Comparison of ENCODE assay signal across 7 mouse cellular contexts in the genomic region with DNA sequence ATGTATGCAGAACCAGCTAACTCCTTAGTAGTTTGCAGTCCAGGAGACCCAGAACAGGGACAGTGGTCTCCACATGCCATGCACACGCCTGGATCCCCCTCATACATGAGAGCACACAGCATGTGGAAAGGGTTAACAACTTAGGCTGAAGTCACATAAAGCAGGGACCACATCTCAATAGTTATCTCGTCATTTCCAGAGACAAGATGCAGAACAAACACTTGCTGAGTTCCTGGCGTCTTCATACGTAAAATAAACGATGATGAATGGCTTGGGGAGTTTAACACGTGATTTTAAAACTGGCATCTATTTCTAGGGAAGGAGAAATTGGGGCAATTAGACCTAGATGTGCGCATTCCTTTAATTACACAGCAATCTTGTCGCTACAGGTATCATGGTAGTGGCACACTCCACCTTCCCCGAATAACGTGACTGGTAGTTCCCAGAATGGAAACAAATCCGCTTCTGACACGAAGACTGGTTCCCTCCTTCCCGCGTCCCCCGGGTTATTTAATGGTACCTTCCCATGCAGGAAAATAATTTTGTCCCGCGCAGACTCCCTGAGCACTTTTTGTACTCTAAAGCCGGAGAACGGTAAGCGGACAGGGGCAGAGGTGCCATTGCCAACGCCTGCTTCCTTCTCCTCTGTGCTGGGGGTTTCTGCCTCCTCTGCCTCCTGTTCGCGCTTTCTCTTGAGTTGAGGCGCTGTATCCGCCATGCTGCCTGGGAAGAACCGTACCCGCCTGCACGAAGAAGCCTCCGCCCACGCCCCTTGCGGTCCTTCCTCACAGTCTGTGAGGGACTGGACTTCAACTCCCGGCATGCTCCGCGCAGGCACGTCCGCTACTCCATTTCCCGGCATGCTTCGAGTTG. TPM values are rescaled to one million over a fixed set of nuclear protein-coding genes. Genes with fewer than 3 reads are reported as not detected.
DNase-seq lines count a peak whose midpoint lies in the region; ATAC-seq lines count a peak whose summit lies in the region.

A gene (minus strand): TSS at position 811 of the 873 bp plus-strand sequence.

- under 1% methylated on average over 38 of the region's 38 CpGs for WGBS in embryonic facial prominence, embryonic 11.5 days
- WGBS in limb, embryonic 10.5 days = under 1% methylated on average over 38 of the region's 38 CpGs
- WGBS in midbrain, embryonic 13.5 days = under 1% methylated on average over 38 of the region's 38 CpGs

- peak; percentile 98 for ATAC-seq in embryonic facial prominence, embryonic 11.5 days (replicated peaks; ENCODE audit: insufficient number of reproducible peaks, low FRiP score, low TSS enrichment, low read depth)
- peak; percentile 97 for ATAC-seq in granulocyte monocyte progenitor cell, adult 5-6 weeks (replicated peaks; ENCODE audit: poor library complexity, severe bottlenecking)
- peak; percentile 99 for ATAC-seq in midbrain, embryonic 13.5 days

- no peaks in the 10 kb centered on the region for H3K36me3 ChIP-seq in embryonic facial prominence, embryonic 11.5 days (replicated peaks; ENCODE audit: control insufficient read depth, insufficient read depth, low read depth, low read length)
- peaks cover 13% of the 10 kb centered on the region for H3K36me3 ChIP-seq in limb, embryonic 10.5 days
- H3K36me3 ChIP-seq in midbrain, embryonic 13.5 days = peaks cover 6% of the 10 kb centered on the region

- no peaks in the 10 kb centered on the region for H3K9me3 ChIP-seq in embryonic facial prominence, embryonic 11.5 days (replicated peaks; ENCODE audit: control insufficient read depth, low read length)
- H3K9me3 ChIP-seq in limb, embryonic 10.5 days (replicated peaks) = no peaks in the 10 kb centered on the region
- H3K9me3 ChIP-seq in midbrain, embryonic 13.5 days = no peaks in the 10 kb centered on the region

- H3K27me3 ChIP-seq in embryonic facial prominence, embryonic 11.5 days (ENCODE audit: control insufficient read depth, insufficient read depth, low read length) = no peaks in the 10 kb centered on the region
- no peaks in the 10 kb centered on the region for H3K27me3 ChIP-seq in limb, embryonic 10.5 days (ENCODE audit: low read depth, poor library complexity, severe bottlenecking)
- H3K27me3 ChIP-seq in midbrain, embryonic 13.5 days = no peaks in the 10 kb centered on the region

- H3K4me3 ChIP-seq in embryonic facial prominence, embryonic 11.5 days (ENCODE audit: low read depth, low read length) = peak within 1 kb of the TSS; percentile 61
- peak within 1 kb of the TSS; percentile 73 for H3K4me3 ChIP-seq in limb, embryonic 10.5 days
- peak within 1 kb of the TSS; percentile 61 for H3K4me3 ChIP-seq in midbrain, embryonic 13.5 days (replicated peaks)

- H3K4me1 ChIP-seq in embryonic facial prominence, embryonic 11.5 days (ENCODE audit: control insufficient read depth, insufficient read depth, low read length) = no peaks in the 10 kb centered on the region
- H3K4me1 ChIP-seq in limb, embryonic 10.5 days = peaks cover 10% of the 10 kb centered on the region
- peaks cover 13% of the 10 kb centered on the region for H3K4me1 ChIP-seq in midbrain, embryonic 13.5 days (replicated peaks)

- H3K27ac ChIP-seq in embryonic facial prominence, embryonic 11.5 days (replicated peaks; ENCODE audit: low read depth, low read length) = peak within 1 kb of the TSS; percentile 72; the same call in 1 of the 2 replicates
- peak within 1 kb of the TSS; percentile 90 for H3K27ac ChIP-seq in limb, embryonic 10.5 days
- H3K27ac ChIP-seq in midbrain, embryonic 13.5 days = peak within 1 kb of the TSS; percentile 87

- peak; percentile 96 for DNase-seq in adrenal gland, postnatal 14 days
- peak; percentile 95 for DNase-seq in embryonic facial prominence, embryonic 11.5 days (ENCODE audit: low spot score)
- DNase-seq in kidney, adult 11 months = peak; percentile 94
- peak; percentile 91 for DNase-seq in limb, embryonic 10.5 days (ENCODE audit: low spot score)
- DNase-seq in spleen, adult 12 weeks (ENCODE audit: low spot score) = peak; percentile 77

- H3K9ac ChIP-seq in embryonic facial prominence, embryonic 11.5 days (replicated peaks; ENCODE audit: low read length) = peak within 1 kb of the TSS; percentile 68
- H3K9ac ChIP-seq in midbrain, embryonic 13.5 days (replicated peaks) = peak within 1 kb of the TSS; percentile 67

- peak within 1 kb of the TSS; percentile 80 for H3K4me2 ChIP-seq in embryonic facial prominence, embryonic 11.5 days (ENCODE audit: low read depth, low read length)
- H3K4me2 ChIP-seq in midbrain, embryonic 13.5 days (replicated peaks) = peak within 1 kb of the TSS; percentile 58

RNA-seq across cellular contexts. Expression of the gene that starts here (rescaled TPM):
- total RNA-seq in adrenal gland, postnatal 14 days (2021) = 23.2 and 25.2 TPM in 2 replicates
- 90.5 and 93.3 TPM in 2 replicates for polyA plus RNA-seq in embryonic facial prominence, embryonic 11.5 days (2014; fragmentation: Nextera tagmentation; extraction: Ambion mirVana)
- 68.1 and 71.8 TPM in 2 replicates for total RNA-seq in granulocyte monocyte progenitor cell, adult 5-6 weeks (2014; fragmentation: Nextera tagmentation)
- total RNA-seq in granulocyte monocyte progenitor cell, adult 5-6 weeks (2017) = 61.8 and 66.6 TPM in 2 replicates
- 86.0 and 92.3 TPM in 2 replicates for polyA plus RNA-seq in limb, embryonic 10.5 days (2016; fragmentation: Nextera tagmentation; extraction: Ambion mirVana)
- 86.4 and 88.0 TPM in 2 replicates for polyA plus RNA-seq in midbrain, embryonic 13.5 days (2015; fragmentation: Nextera tagmentation; extraction: Ambion mirVana)

Comparison
In these comparisons a context has a peak if more than half of its experiments do, and no peak if none do; other contexts are left out.
1. Peak in every context shown above with its lines: DNase-seq, ATAC-seq, H3K4me3 ChIP-seq and H3K27ac ChIP-seq.